Mouse (Mus musculus) heart, postnatal 0 days (tissue): ENCODE measurements around the gene Pds5b.
"Not testable (repeated sequence)": the region's sequence is repeated elsewhere in the genome, so short reads cannot be mapped to it uniquely, and the experiment has no call there.

Source experiments
- CTCF ChIP-seq: IDR thresholded peaks from 2 replicates; pipeline ENCODE4 v1.5.1; 2016; ENCODE audit warnings: antibody characterized with exemption, control low read depth, low read depth
- EP300 ChIP-seq: IDR thresholded peaks from 2 replicates; pipeline ENCODE4 v1.6.1; 2016; ENCODE audit warnings: antibody characterized with exemption, low read depth

DNA sequence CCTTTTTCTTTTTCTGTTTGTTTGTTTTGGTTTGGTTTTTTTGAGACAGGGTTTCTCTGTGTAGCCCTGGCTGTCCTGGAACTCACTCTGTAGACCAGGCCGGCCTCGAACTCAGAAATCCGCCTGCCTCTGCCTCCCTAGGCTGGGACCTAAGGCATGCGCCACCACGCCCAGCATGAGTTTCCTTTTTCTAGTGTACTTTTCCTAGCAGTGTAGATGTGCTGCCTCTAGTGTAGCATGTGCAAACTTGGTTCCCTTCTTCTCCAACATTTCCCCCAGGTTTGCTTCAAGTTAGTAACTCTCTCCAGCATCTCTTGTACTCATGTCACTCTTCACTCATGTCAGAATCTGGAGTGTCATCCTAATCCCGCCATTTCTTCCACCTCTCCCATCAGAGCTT, 9.3 kb downstream of the Pds5b start:
- not testable (repeated sequence) for TF ChIP-seq CTCF, EP300
